Mouse (Mus musculus): Measurements from ENCODE around the gene Ppp1r3c. TPM values are rescaled to one million over a fixed set of nuclear protein-coding genes. Genes with fewer than 3 reads are reported as not detected.

Gene Ppp1r3c
- polyA plus RNA-seq, 1 experiment from 2014 or later = 4.9 TPM

DNA sequence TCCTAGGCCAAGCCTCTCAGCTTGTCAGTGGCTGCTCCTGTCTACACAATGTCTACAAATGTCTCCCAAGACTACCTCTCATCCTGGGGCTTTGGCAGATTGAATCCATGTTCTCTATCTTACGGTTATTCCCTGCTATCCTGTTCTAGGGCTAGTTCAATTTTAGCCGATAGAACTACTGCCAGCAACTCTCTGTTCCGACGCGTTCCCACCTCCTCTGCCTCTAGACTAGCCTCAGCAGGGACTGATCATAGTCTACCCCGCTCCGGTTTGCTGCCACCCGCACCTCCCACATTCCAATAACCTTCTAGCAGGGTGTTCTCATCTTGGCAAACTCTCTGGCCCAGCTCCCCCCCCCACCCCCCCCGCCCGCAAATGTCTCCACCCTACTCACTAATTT is 20.9 kb downstream of the Ppp1r3c start:
- WGBS = 97% methylated on average over 10 of the region's 10 CpGs
- ATAC-seq = no peak
- H3K9ac ChIP-seq = no peak overlapping the region
- H3K36me3 ChIP-seq (ENCODE audit: poor library complexity, severe bottlenecking) = no peaks in the 10 kb centered on the region
- H3K4me1 ChIP-seq = no peaks in the 10 kb centered on the region
- no peak overlapping the region for H3K4me3 ChIP-seq
- H3K27me3 ChIP-seq = no peaks in the 10 kb centered on the region
- H3K4me2 ChIP-seq = no peak overlapping the region
- H3K27ac ChIP-seq = no peak overlapping the region
- 0 out of 2 replicates have a peak, but pooled peaks cover 3% of the 10 kb centered on the region for H3K9me3 ChIP-seq (replicated peaks)

DNA sequence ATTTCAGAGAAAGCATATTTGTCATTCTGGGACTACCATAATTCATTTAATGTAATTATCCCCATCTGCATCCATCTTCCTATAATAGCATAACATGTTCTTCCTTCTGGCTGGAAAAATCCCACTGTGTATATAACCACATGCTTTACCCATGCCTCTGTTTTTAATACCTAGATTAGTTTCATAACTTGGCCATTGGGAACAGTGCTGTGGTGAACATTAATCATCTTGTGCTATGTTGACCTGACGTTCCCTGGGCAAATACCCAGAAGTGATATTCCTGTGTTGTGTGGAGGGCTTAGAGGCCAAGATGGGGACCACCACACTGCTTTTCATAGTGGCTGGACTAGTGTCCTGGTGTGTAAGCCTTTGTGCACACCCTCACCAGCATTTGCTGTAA is 22.0 kb downstream of the Ppp1r3c start:
- Histone ChIP-seq H3K27me3 (no peaks in the 10 kb centered on the region), H3K4me2 (no peak overlapping the region), H3K9me3 (replicated peaks) (peaks cover 3% of the 10 kb centered on the region; the same call in 1 of the 2 replicates), H3K36me3 (ENCODE audit: poor library complexity, severe bottlenecking) (no peaks in the 10 kb centered on the region), H3K4me3 (no peak overlapping the region), H3K9ac (no peak overlapping the region), H3K4me1 (no peaks in the 10 kb centered on the region), H3K27ac (no peak overlapping the region)
- WGBS = 73% methylated on average over 1 of the region's 1 CpGs
- ATAC-seq = no peak

DNA sequence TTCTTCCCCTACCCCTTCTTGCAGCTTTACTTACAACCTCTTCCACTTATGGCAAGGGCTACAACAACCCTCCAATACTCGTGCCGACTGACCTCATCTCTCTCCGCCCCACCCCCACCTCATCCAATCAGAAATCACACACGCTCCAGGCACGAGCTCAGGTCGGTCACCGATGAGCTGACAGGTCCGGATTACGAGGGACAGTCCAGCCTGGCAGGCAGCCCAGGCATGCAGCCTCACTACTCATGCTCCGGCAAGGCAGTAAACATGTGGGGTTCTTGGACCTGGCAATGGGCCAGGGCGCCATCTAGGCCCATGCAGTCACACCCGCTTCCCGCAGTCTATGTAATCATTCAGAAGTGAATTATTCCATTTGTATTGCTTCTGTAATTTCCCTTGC is 23.4 kb downstream of the Ppp1r3c start:
- Histone ChIP-seq H3K9me3 (replicated peaks) (peaks cover 3% of the 10 kb centered on the region; the same call in 1 of the 2 replicates), H3K36me3 (ENCODE audit: poor library complexity, severe bottlenecking) (no peaks in the 10 kb centered on the region), H3K4me1 (no peaks in the 10 kb centered on the region), H3K27ac (no peak overlapping the region), H3K4me2 (no peak overlapping the region), H3K9ac (no peak overlapping the region), H3K4me3 (no peak overlapping the region), H3K27me3 (no peaks in the 10 kb centered on the region)
- WGBS = 70% methylated on average over 13 of the region's 13 CpGs
- no peak for ATAC-seq

DNA sequence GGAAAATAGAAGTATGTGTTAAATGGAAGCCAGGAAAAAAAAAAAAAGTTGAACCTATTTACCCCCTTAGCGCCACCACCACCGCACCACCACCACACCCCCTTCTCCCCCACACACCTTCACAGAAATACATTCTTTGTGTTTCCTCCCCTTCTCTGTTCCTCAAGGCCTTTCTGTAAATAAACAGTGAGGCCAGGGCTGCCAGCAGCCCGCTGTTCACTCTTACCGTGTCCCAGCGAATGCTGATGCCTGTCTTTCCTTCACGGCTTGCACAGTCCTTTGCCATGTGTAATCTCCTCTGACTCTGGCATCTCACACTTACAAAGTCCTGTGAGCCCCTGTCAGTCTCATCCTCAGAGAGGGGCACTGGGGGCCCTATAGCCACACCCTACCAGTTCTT is 30.3 kb downstream of the Ppp1r3c start:
- no peaks in the 10 kb centered on the region for H3K36me3 ChIP-seq (ENCODE audit: poor library complexity, severe bottlenecking)
- no peaks in the 10 kb centered on the region for H3K27me3 ChIP-seq
- ATAC-seq = no peak
- H3K4me3 ChIP-seq = no peak overlapping the region
- 73% methylated on average over 6 of the region's 6 CpGs for WGBS
- 0 out of 2 replicates have a peak, but pooled peaks cover 6% of the 10 kb centered on the region for H3K4me1 ChIP-seq
- no peak overlapping the region for H3K9ac ChIP-seq
- no peaks in the 10 kb centered on the region; the same call in 1 of the 2 replicates for H3K9me3 ChIP-seq (replicated peaks)
- no peak overlapping the region for H3K4me2 ChIP-seq
- no peak overlapping the region for H3K27ac ChIP-seq

DNA sequence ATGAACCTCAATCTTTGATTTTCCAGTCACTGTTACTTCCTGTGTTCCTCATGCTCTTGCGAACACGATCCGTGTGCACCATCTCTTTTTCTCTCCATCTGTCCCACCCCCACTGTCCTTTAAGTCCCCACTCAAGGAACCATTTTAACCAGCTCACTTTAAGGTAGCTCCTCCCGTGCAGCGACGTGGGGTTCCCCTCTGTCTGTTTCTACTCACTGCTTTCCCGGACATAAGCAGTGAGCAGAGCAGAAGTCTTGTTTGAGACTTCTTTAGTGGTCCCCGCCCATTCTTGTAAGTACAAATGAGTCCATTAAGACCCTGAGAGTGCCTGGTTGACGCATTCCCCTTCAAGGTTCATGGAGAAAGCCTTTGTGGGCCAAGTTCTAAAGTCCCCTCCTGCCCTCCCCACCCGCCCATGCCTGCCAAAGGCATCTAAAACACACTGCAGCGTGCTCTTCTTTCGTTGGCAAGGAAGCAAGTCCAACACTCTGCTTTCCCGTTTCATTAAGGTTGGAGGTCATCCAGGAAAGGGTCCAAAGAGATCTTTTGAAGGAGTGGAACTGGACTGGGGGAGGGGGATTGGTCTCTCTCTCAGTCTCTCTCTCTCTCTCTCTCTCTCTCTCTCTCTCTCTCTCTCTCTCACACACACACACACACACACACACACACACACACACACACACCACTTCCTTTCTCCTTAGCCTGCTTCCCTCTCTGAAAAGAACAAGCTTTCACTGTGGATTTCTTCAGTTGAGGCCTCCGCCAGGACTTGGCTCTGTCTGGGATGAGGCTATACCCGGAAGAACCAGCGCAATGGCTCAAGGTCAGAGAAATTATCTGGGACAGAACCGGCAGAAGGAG is 30.9 kb downstream of the Ppp1r3c start:
- no peak overlapping the region for H3K4me2 ChIP-seq
- H3K4me1 ChIP-seq = 0 out of 2 replicates have a peak, but pooled peaks cover 10% of the 10 kb centered on the region
- H3K9me3 ChIP-seq (replicated peaks) = no peaks in the 10 kb centered on the region; the same call in 1 of the 2 replicates
- H3K36me3 ChIP-seq (ENCODE audit: poor library complexity, severe bottlenecking) = no peaks in the 10 kb centered on the region
- ATAC-seq = peak; percentile 67
- no peak overlapping the region for H3K9ac ChIP-seq
- 80% methylated on average over 17 of the region's 17 CpGs for WGBS
- no peaks in the 10 kb centered on the region for H3K27me3 ChIP-seq
- no peak overlapping the region for H3K27ac ChIP-seq
- no peak overlapping the region for H3K4me3 ChIP-seq

DNA sequence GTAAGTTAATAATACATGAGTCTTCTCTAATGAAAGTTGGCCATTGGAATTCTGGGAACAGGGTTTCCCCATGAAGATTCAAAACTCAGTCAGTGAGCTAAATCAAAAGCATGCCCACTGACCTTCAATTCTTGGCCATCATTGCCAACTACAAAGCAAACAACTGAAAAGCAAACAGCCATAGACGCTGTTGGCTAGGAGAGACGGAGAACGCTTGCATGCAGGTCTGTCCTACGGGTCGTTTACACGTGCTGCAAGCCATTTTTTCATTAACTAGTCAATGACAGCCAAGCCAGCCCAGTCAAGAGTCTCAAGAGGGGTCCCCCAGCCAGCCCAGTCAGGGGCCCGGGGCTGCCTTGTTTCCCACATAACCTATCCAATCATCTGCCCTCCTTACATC is 31.7 kb downstream of the Ppp1r3c start:
- H3K4me2 ChIP-seq = no peak overlapping the region
- H3K4me1 ChIP-seq = 0 out of 2 replicates have a peak, but pooled peaks cover 10% of the 10 kb centered on the region
- H3K27me3 ChIP-seq = no peaks in the 10 kb centered on the region
- no peaks in the 10 kb centered on the region for H3K36me3 ChIP-seq (ENCODE audit: poor library complexity, severe bottlenecking)
- WGBS = 80% methylated on average over 7 of the region's 7 CpGs
- H3K4me3 ChIP-seq = no peak overlapping the region
- H3K9me3 ChIP-seq (replicated peaks) = no peaks in the 10 kb centered on the region; the same call in 1 of the 2 replicates
- no peak overlapping the region for H3K9ac ChIP-seq
- no peak overlapping the region for H3K27ac ChIP-seq
- ATAC-seq = no peak

DNA sequence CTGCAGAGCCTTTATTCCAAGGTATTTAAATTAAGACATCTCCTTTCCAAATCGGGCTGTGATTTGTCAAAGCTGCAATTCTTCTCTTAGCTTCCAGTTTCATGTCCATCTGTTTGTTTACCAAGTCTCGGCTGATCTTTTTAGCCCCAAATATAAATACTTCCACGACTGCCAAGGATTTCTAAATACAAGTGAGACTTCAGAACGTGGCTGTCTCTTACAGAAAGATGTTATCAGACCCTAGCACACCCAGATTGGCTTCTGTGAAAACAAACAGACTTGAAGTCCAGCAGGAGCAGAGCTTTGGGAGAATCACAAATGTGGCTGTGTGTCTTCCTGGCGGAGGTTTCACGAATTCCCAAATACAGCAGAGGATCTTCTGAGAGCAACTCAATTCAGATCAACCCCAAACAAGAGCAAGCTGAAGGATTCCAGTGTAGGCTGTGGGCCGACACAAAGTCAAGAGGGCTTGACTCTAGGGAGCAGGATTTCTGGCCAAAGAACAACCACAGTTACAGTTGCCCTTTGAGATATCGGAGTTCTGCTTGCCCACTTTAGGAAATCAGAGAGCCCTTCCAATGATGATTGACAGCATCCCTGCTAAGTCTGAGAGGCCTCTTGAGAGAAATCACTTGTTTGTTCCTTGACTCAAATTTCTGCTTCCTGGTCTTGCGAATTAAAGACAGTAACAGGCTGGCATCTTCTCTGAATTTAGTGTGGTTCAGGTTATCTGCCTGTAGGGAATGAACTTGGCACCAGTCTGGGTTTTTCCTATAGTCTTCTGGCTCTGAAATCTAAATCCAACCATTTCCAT is 34.4 kb downstream of the Ppp1r3c start:
- Histone ChIP-seq H3K9ac (no peak overlapping the region), H3K9me3 (replicated peaks) (no peaks in the 10 kb centered on the region; the same call in 1 of the 2 replicates), H3K27me3 (no peaks in the 10 kb centered on the region), H3K36me3 (ENCODE audit: poor library complexity, severe bottlenecking) (no peaks in the 10 kb centered on the region), H3K4me1 (peaks cover 15% of the 10 kb centered on the region), H3K4me2 (no peak overlapping the region), H3K27ac (no peak overlapping the region), H3K4me3 (no peak overlapping the region)
- no peak for ATAC-seq
- WGBS = 72% methylated on average over 9 of the region's 9 CpGs

DNA sequence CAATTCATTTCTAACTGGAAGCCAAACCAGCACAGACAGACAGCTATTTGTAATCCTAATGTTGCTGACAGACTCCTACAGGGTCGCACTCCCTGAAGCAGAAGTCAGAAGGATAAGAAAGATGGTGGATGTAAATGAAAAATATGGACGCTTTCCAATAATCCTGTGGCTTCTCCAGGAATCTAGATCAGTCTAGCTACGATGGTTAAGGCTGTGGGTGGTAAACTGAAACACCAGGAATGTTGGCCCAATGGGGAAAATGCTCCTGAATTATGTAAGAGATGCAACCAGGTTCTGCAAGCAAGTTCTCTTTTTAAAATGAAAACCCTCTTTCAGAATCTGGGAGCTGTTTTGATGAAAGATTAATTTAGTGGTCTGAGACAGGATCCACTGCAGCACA is 35.1 kb downstream of the Ppp1r3c start:
- 73% methylated on average over 3 of the region's 3 CpGs for WGBS
- Histone ChIP-seq H3K27me3 (no peaks in the 10 kb centered on the region), H3K4me3 (no peak overlapping the region), H3K36me3 (ENCODE audit: poor library complexity, severe bottlenecking) (no peaks in the 10 kb centered on the region), H3K27ac (no peak overlapping the region), H3K9ac (no peak overlapping the region), H3K9me3 (replicated peaks) (no peaks in the 10 kb centered on the region; the same call in 1 of the 2 replicates), H3K4me2 (no peak overlapping the region), H3K4me1 (peaks cover 21% of the 10 kb centered on the region)
- ATAC-seq = no peak

DNA sequence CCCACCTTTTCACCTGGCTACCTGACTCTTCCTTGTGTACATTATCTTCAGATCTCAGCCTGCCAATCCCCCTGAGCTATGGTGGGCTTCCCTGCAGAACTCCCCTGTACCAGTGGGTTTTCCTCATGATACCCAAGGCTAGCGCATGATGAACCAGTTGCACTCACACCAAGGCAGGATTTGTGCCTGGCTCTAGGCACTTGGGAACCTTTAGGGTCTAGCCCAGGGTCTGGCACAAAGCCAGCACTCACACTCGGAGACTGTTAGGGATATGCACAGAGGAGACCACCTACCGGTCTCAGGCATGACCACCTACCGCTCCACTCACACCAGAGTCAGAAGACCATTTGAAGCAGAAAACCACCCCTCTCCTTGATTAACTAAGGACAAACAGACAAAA is 35.5 kb downstream of the Ppp1r3c start:
- Histone ChIP-seq H3K4me2 (no peak overlapping the region), H3K27ac (no peak overlapping the region), H3K9me3 (replicated peaks) (no peaks in the 10 kb centered on the region; the same call in 1 of the 2 replicates), H3K4me3 (no peak overlapping the region), H3K4me1 (peaks cover 25% of the 10 kb centered on the region), H3K9ac (no peak overlapping the region), H3K36me3 (ENCODE audit: poor library complexity, severe bottlenecking) (no peaks in the 10 kb centered on the region), H3K27me3 (no peaks in the 10 kb centered on the region)
- 75% methylated on average over 4 of the region's 4 CpGs for WGBS
- ATAC-seq = no peak

DNA sequence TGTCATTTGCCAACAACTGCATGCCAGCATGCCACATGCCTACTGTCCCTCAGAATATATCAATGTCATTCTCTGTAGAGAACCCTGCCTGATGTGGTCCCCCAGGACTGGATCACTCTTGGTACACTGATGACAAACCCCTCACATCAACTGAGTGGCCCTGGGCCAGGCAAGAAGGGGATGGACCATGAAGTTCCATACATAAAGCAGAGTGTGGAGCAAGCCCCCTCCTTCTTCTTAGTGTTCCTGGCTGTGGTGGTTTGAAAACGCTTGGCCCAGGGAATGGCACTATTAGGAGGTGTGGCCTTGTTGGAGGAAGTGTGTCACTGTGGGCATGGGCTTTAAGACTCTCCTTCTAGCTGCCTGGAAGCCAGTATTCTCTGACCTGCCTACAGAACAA is 37.3 kb downstream of the Ppp1r3c start:
- 67% methylated on average over 1 of the region's 1 CpGs for WGBS
- H3K4me1 ChIP-seq = peaks cover 23% of the 10 kb centered on the region
- H3K4me2 ChIP-seq = no peak overlapping the region
- H3K27me3 ChIP-seq = no peaks in the 10 kb centered on the region
- H3K36me3 ChIP-seq (ENCODE audit: poor library complexity, severe bottlenecking) = no peaks in the 10 kb centered on the region
- H3K4me3 ChIP-seq = no peak overlapping the region
- H3K9me3 ChIP-seq (replicated peaks) = no peaks in the 10 kb centered on the region; the same call in 1 of the 2 replicates
- no peak overlapping the region for H3K27ac ChIP-seq
- ATAC-seq = no peak
- no peak overlapping the region for H3K9ac ChIP-seq

DNA sequence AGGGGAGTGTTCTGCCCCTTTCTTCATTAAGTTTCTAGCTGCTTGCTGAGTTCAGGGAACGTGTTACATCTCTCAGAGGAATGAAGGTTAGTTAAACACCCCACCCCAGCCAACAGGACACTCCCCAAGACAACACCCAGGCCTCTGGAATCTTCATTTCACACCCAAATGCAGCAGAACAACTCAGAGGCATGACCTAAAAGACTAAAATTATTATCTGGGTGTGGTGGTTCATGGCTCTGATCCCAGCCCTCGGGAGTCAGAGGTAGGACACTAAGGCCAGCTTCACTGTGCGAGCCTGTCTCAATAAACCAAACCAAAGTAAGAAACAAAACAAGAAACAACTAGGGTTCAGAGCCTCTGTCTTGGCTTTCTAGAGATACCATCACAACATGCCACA is 38.3 kb downstream of the Ppp1r3c start:
- H3K4me3 ChIP-seq = no peak overlapping the region
- WGBS = 89% methylated on average over 3 of the region's 3 CpGs
- H3K36me3 ChIP-seq (ENCODE audit: poor library complexity, severe bottlenecking) = no peaks in the 10 kb centered on the region
- no peaks in the 10 kb centered on the region for H3K27me3 ChIP-seq
- no peak overlapping the region for H3K9ac ChIP-seq
- H3K4me2 ChIP-seq = no peak overlapping the region
- no peak overlapping the region for H3K27ac ChIP-seq
- H3K4me1 ChIP-seq = peaks cover 23% of the 10 kb centered on the region
- ATAC-seq = no peak
- H3K9me3 ChIP-seq (replicated peaks) = no peaks in the 10 kb centered on the region

DNA sequence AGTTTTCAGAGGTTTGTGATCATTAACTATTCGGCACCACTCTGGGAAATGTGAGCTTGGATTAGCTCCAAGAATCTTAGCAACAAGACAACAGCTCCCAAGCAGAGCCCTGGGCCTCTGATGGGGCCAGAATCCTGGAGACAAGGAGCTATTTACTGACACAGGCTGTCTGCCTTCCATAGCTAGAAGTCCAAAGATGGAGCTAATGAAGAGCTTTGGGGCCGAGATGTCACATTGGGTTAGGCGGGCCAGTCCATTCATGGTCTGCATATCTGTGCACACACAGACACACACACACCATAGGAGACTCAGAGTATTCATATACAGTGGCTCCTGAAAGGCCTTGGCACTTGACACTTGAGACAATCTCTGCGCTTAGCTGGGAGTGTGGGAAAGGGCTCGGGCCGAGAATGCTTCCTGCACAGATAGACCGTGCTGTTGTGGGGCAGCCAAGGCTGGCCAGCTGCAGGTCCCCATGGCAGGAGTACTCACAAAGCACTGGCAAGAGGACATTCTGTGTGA is 39.8 kb downstream of the Ppp1r3c start:
- Histone ChIP-seq H3K9me3 (replicated peaks) (no peaks in the 10 kb centered on the region), H3K9ac (no peak overlapping the region), H3K27me3 (no peaks in the 10 kb centered on the region), H3K4me2 (peak overlapping the region; percentile 5; the same call in 1 of the 2 replicates), H3K36me3 (ENCODE audit: poor library complexity, severe bottlenecking) (no peaks in the 10 kb centered on the region), H3K4me3 (no peak overlapping the region), H3K4me1 (peaks cover 23% of the 10 kb centered on the region), H3K27ac (peak overlapping the region; percentile 71)
- 27% methylated on average over 7 of the region's 7 CpGs for WGBS
- ATAC-seq = peak; percentile 78

All from forebrain, embryonic 13.5 days (tissue).